In genomic region chr3:58789473-58789872, GRCm38 (mm10) we compare ENCODE assay signal across 18 mouse cellular contexts. TPM values are rescaled to one million over a fixed set of nuclear protein-coding genes. Genes with fewer than 3 reads are reported as not detected.
A peak's percentile ranks its signal among the peaks of the same experiment; 100 is the strongest.
DNase-seq lines count a peak whose midpoint lies in the region; ATAC-seq and TF ChIP-seq lines count a peak whose summit lies in the region.
"Had no signal": no experiment of that assay in that cellular context is flagged by ENCODE, and none has a peak within 500 bp of the region (broad histone marks: within the 10 kb centered on the region; RNA-seq: fewer than 3 reads in every experiment).

No protein-coding gene starts in this region.

- peak; percentile 16 to 22 for DNase-seq in layer of hippocampus, adult 18-20 months (ENCODE audit: low spot score in 2 of 2)
- DNase-seq in layer of hippocampus, adult 2 months (ENCODE audit: low spot score in 2 of 2) = no peak
- DNase-seq in frontal cortex, adult 2 months (ENCODE audit: extremely low spot score in 1 of 2, low spot score in 1 of 2) = peak; percentile 35 to 70
- peak; percentile 53 to 56 for DNase-seq in left cerebral cortex, postnatal 14 days (ENCODE audit: low spot score in 2 of 2)
- peak; percentile 59 to 68 for DNase-seq in right cerebral cortex, postnatal 36 days (ENCODE audit: low spot score in 2 of 2)
- DNase-seq in urinary bladder, postnatal 4 days (ENCODE audit: low spot score in 2 of 2) = no peak
- DNase-seq: adrenal gland, postnatal 10 days; B cell, adult 2 months; cerebellum, adult 18-20 months; forebrain, postnatal 0 days; gastrocnemius, postnatal 36 days had no signal

- H3K27ac ChIP-seq in layer of hippocampus, adult 2 months = no peak overlapping the region
- H3K27ac ChIP-seq: embryonic facial prominence, embryonic 13.5 days; neural tube, embryonic 15.5 days had no signal

- no peak overlapping the region for H3K4me3 ChIP-seq in layer of hippocampus, adult 2 months
- H3K4me3 ChIP-seq: embryonic facial prominence, embryonic 13.5 days; heart, embryonic 12.5 days; neural tube, embryonic 15.5 days had no signal

- intact Hi-C loops in left cerebral cortex, postnatal 14 days (cut with DNase I) = loop anchor here (5.0 kb wide), 2 partner anchors 218 to 372 kb away; partner anchors contain the start of gene Med12l

- ATAC-seq in megakaryocyte-erythroid progenitor cell, adult 5-6 weeks (replicated peaks; ENCODE audit: low FRiP score, low TSS enrichment, poor library complexity, severe bottlenecking) = no peak
- ATAC-seq: forebrain, postnatal 0 days had no signal

- TF ChIP-seq CTCF in layer of hippocampus, adult 2 months (conservative IDR thresholded peaks at IDR 0.05) = no peak

RNA-seq across cellular contexts. Expression of gene Mindy4b-ps, which starts 32.6 kb away (rescaled TPM):
- 1 to 10 TPM; 1.6 to 1.9 TPM for total RNA-seq in layer of hippocampus, adult 18-20 months (2021)
- 1 to 10 TPM; 1.5 to 2.2 TPM for total RNA-seq in layer of hippocampus, adult 2 months (2021)
- 0.84 and 1.0 TPM in 2 replicates for polyA plus RNA-seq in frontal cortex, adult 2 months (2012; rRNA removed)
- 1 to 10 TPM in 1 of 2 experiments, under 1 TPM in 1; 0.80 to 2.7 TPM for total RNA-seq in left cerebral cortex, postnatal 14 days (2021)
- total RNA-seq in megakaryocyte-erythroid progenitor cell, adult 5-6 weeks (2014; fragmentation: Nextera tagmentation) = not detected in 2 replicates
- not detected in 2 replicates for total RNA-seq in megakaryocyte-erythroid progenitor cell, adult 5-6 weeks (2017)
- total RNA-seq: adrenal gland, postnatal 10 days; gastrocnemius, postnatal 36 days had no signal
- polyA plus RNA-seq: embryonic facial prominence, embryonic 13.5 days; heart, embryonic 12.5 days; liver, embryonic 16.5 days; testis, adult 2 months; urinary bladder, adult 2 months had no signal

Comparison
In these comparisons a context has a peak if more than half of its experiments do, and no peak if none do; other contexts are left out.
1. DNase-seq: peak in layer of hippocampus, adult 18-20 months (2 of 2), frontal cortex, adult 2 months (2 of 2), left cerebral cortex, postnatal 14 days (2 of 2) and right cerebral cortex, postnatal 36 days (2 of 2); none in layer of hippocampus, adult 2 months (0 of 2) and urinary bladder, postnatal 4 days (0 of 2).